25 mouse cellular contexts compared by ENCODE assay signal in genomic region chr16:58700816-58701424, GRCm38 (mm10). TPM values are rescaled to one million over a fixed set of nuclear protein-coding genes. Genes with fewer than 3 reads are reported as not detected.
DNase-seq lines count a peak whose midpoint lies in the region; ATAC-seq and TF ChIP-seq lines count a peak whose summit lies in the region.
"Had no signal": no experiment of that assay in that cellular context is flagged by ENCODE, and none has a peak within 500 bp of the region (broad histone marks: within the 10 kb centered on the region; RNA-seq: fewer than 3 reads in every experiment).

No protein-coding gene starts in this region.

- H3K9ac ChIP-seq in heart, embryonic 11.5 days (ENCODE audit: low read depth, low read length) = no peak overlapping the region
- H3K9ac ChIP-seq in CH12.LX (ENCODE audit: insufficient read depth, low read depth) = peak overlapping the region; percentile 91
- H3K9ac ChIP-seq in hindbrain, embryonic 14.5 days = no peak overlapping the region

- WGBS in heart, embryonic 11.5 days (ENCODE audit: insufficient replicate concordance) = 73% methylated on average over 12 of the region's 12 CpGs
- WGBS in hindbrain, embryonic 14.5 days = 90% methylated on average over 12 of the region's 12 CpGs

- dilution Hi-C loops in CH12.LX (cut with MboI; ENCODE audit: extremely low pct_ligation_motif_present, extremely low pct_unique_long_range_greater_than_20kb, low sequenced_read_pairs) = no loop called here

- TF ChIP-seq POLR2A in CH12.LX (IDR thresholded peaks at IDR 0.05; ENCODE audit: low read depth, low read length) (peak; percentile 70), myocyte (IDR thresholded peaks at IDR 0.05; ENCODE audit: insufficient read length, low read depth) (no peak)

- H3K9me3 ChIP-seq in heart, embryonic 11.5 days (replicated peaks; ENCODE audit: control insufficient read depth, low read length) = no peaks in the 10 kb centered on the region
- H3K9me3 ChIP-seq in CH12.LX (replicated peaks; ENCODE audit: low read length) = no peaks in the 10 kb centered on the region
- H3K9me3 ChIP-seq in hindbrain, embryonic 14.5 days (ENCODE audit: control insufficient read depth, low read length) = no peaks in the 10 kb centered on the region
- H3K9me3 ChIP-seq: G1E had no signal

- no peak for TF ChIP-seq CTCF in CH12.LX (conservative IDR thresholded peaks at IDR 0.05 in 1 of 2, IDR thresholded peaks at IDR 0.05 in 1 of 2; ENCODE audit: low read depth in 2 of 2, low read length in 2 of 2)

- H3K4me3 ChIP-seq in heart, embryonic 11.5 days (ENCODE audit: low read depth, low read length) = no peak overlapping the region
- H3K4me3 ChIP-seq in CH12.LX (replicated peaks in 1 of 3; ENCODE audit: low read depth in 2 of 3, low read length in 2 of 3, poor library complexity in 1 of 3) = peak overlapping the region in 2 of 3 experiments; percentile 20 to 40
- H3K4me3 ChIP-seq in myocyte = no peak overlapping the region
- H3K4me3 ChIP-seq in hindbrain, embryonic 14.5 days (replicated peaks; ENCODE audit: low read length) = no peak overlapping the region

- TF ChIP-seq RAD21 in CH12.LX (IDR thresholded peaks at IDR 0.05; ENCODE audit: low read depth, low read length) = no peak

- no peaks in the 10 kb centered on the region; the same call in 1 of the 2 replicates for H3K79me2 ChIP-seq in CH12.LX (replicated peaks; ENCODE audit: control insufficient read depth, extremely low read depth, insufficient read depth, poor library complexity, severe bottlenecking)
- H3K79me2 ChIP-seq in myocyte (ENCODE audit: control insufficient read depth, insufficient read depth) = no peaks in the 10 kb centered on the region

- in situ Hi-C loops in CH12.LX (cut with MboI; ENCODE audit: low pct_ligation_motif_present, low pct_unique_long_range_greater_than_20kb, low sequenced_read_pairs) = loop anchor here (10.0 kb wide), 2 partner anchors 186 to 814 kb away; no protein-coding TSS in a partner anchor

- H3K27ac ChIP-seq in heart, embryonic 11.5 days (ENCODE audit: low read depth, low read length) = no peak overlapping the region
- peak overlapping the region; percentile 98 for H3K27ac ChIP-seq in CH12.LX (ENCODE audit: insufficient read depth, low read depth)
- no peak overlapping the region for H3K27ac ChIP-seq in hindbrain, embryonic 14.5 days

- 0 out of 2 replicates have a peak, but pooled peaks cover 12% of the 10 kb centered on the region for H3K4me1 ChIP-seq in heart, embryonic 11.5 days (ENCODE audit: control insufficient read depth, insufficient read depth, low read length)
- H3K4me1 ChIP-seq in CH12.LX (ENCODE audit: control insufficient read depth in 1 of 2, insufficient read depth in 2 of 2) = peaks cover 20 to 77% of the 10 kb centered on the region in 2 experiments
- no peaks in the 10 kb centered on the region for H3K4me1 ChIP-seq in hindbrain, embryonic 14.5 days (replicated peaks; ENCODE audit: control insufficient read depth, insufficient read depth, low read length)

- no peaks in the 10 kb centered on the region for H3K36me3 ChIP-seq in heart, embryonic 11.5 days (ENCODE audit: control insufficient read depth, insufficient read depth, low read length)
- no peaks in the 10 kb centered on the region for H3K36me3 ChIP-seq in CH12.LX (replicated peaks in 1 of 2; ENCODE audit: control insufficient read depth in 1 of 2, insufficient read depth in 1 of 2, low read length in 1 of 2)
- no peaks in the 10 kb centered on the region for H3K36me3 ChIP-seq in myocyte (ENCODE audit: control insufficient read depth, insufficient read depth)
- no peaks in the 10 kb centered on the region for H3K36me3 ChIP-seq in hindbrain, embryonic 14.5 days (replicated peaks; ENCODE audit: control insufficient read depth, insufficient read depth)
- H3K36me3 ChIP-seq: G1E had no signal

- no peak for TF ChIP-seq EP300 in CH12.LX (IDR thresholded peaks at IDR 0.05; ENCODE audit: low read length)

- no peak for ATAC-seq in heart, embryonic 11.5 days (replicated peaks; ENCODE audit: insufficient number of reproducible peaks, low FRiP score, low TSS enrichment)
- ATAC-seq in hindbrain, embryonic 14.5 days (ENCODE audit: low FRiP score) = no peak
- ATAC-seq: Patski had no signal

- H3ac ChIP-seq in myocyte (ENCODE audit: control insufficient read depth, insufficient read length) = no peak overlapping the region

- no peak overlapping the region for H3K4me2 ChIP-seq in heart, embryonic 11.5 days
- peak overlapping the region; percentile 75 for H3K4me2 ChIP-seq in CH12.LX (ENCODE audit: insufficient read depth, low read depth, poor library complexity, severe bottlenecking)
- peak overlapping the region; percentile 67 for H3K4me2 ChIP-seq in myocyte (ENCODE audit: low read depth)
- H3K4me2 ChIP-seq in hindbrain, embryonic 14.5 days (replicated peaks) = no peak overlapping the region

- peak; percentile 53 for DNase-seq in heart, adult 11 months
- DNase-seq in CH12.LX (ENCODE audit: extremely low read depth) = no peak
- peak; percentile 33 for DNase-seq in induced T-regulatory cell, adult 2 months (ENCODE audit: low read depth)
- no peak for DNase-seq in hindbrain, embryonic 14.5 days (ENCODE audit: low spot score)
- DNase-seq in embryo, embryonic 10 days (ENCODE audit: low spot score) = no peak
- no peak for DNase-seq in spleen, postnatal 4 days (ENCODE audit: low spot score in 2 of 2)
- DNase-seq: adrenal gland, adult 8-10 months; adrenal gland, postnatal 14 days; adrenal gland, postnatal 25 days; B cell, adult 2 months; cerebellum, adult 11 months; cerebellum, adult 11-12 months; cerebellum, adult 18-20 months had no signal

- no peaks in the 10 kb centered on the region for H3K27me3 ChIP-seq in heart, embryonic 11.5 days (ENCODE audit: control insufficient read depth, insufficient read depth, low read length)
- H3K27me3 ChIP-seq in CH12.LX (replicated peaks) (peaks cover 1% of the 10 kb centered on the region), myocyte (ENCODE audit: control insufficient read depth, insufficient read depth, insufficient read length) (no peaks in the 10 kb centered on the region)
- no peaks in the 10 kb centered on the region for H3K27me3 ChIP-seq in hindbrain, embryonic 14.5 days (ENCODE audit: control insufficient read depth, insufficient read depth, low read length)
- H3K27me3 ChIP-seq: Patski had no signal

TF ChIP-seq in CH12.LX, 34 proteins besides CTCF, POLR2A, EP300 and RAD21 (continues in another document):
- TF ChIP-seq MEF2A (IDR thresholded peaks at IDR 0.05; ENCODE audit: borderline replicate concordance, low read depth, low read length) (no peak), TCF12 (IDR thresholded peaks at IDR 0.05; ENCODE audit: low read depth, low read length) (peak; percentile 82), UBTF (IDR thresholded peaks at IDR 0.05; ENCODE audit: low read depth, low read length) (0 out of 2 replicates have a peak, but pooled peaks have one; percentile 69), ETS1 (conservative IDR thresholded peaks at IDR 0.05; ENCODE audit: low read depth, low read length) (no peak), ZNF384 (IDR thresholded peaks at IDR 0.05; ENCODE audit: low read depth, low read length) (no peak), NRF1 (IDR thresholded peaks at IDR 0.05; ENCODE audit: low read depth, low read length) (no peak), MAX (IDR thresholded peaks at IDR 0.05; ENCODE audit: low read length) (peak; percentile 65), USF2 (conservative IDR thresholded peaks at IDR 0.05; ENCODE audit: low read depth, low read length) (no peak), RCOR1 (conservative IDR thresholded peaks at IDR 0.05; ENCODE audit: low read depth, low read length) (no peak), JUND (conservative IDR thresholded peaks at IDR 0.05; ENCODE audit: low read depth, low read length) (no peak), MYC (IDR thresholded peaks at IDR 0.05; ENCODE audit: low read depth, low read length) (peak; percentile 14)

TF ChIP-seq in myocyte, 11 proteins besides CTCF, POLR2A, EP300 and RAD21:
- TF ChIP-seq TCF12 (IDR thresholded peaks at IDR 0.05; ENCODE audit: insufficient read depth, poor library complexity, severe bottlenecking) = no peak
- TF ChIP-seq MAX (IDR thresholded peaks at IDR 0.05; ENCODE audit: low read depth) = no peak
- TF ChIP-seq USF1 (IDR thresholded peaks at IDR 0.05; ENCODE audit: low read depth) = no peak
- no peak for TF ChIP-seq POLR2AphosphoS2 (IDR thresholded peaks at IDR 0.05; ENCODE audit: insufficient read length, low read depth)
- TF ChIP-seq TCF3 (IDR thresholded peaks at IDR 0.05; ENCODE audit: insufficient read length, low read depth) = no peak
- no peak for TF ChIP-seq MYOG (IDR thresholded peaks at IDR 0.05; ENCODE audit: control insufficient read depth in 1 of 3, insufficient read depth in 1 of 3, insufficient read length in 2 of 3, low read depth in 2 of 3)
- TF ChIP-seq E2F4 (IDR thresholded peaks at IDR 0.05; ENCODE audit: insufficient read depth) = no peak
- TF ChIP-seq SRF (IDR thresholded peaks at IDR 0.05; ENCODE audit: control insufficient read depth, insufficient read length, low read depth) = no peak
- no peak for TF ChIP-seq CEBPB (IDR thresholded peaks at IDR 0.05; ENCODE audit: insufficient read depth, poor library complexity, severe bottlenecking)
- TF ChIP-seq MYOD1 (IDR thresholded peaks at IDR 0.05; ENCODE audit: control insufficient read depth in 1 of 3, insufficient read length in 2 of 3, low read depth in 2 of 3) = no peak
- TF ChIP-seq REST (IDR thresholded peaks at IDR 0.05; ENCODE audit: insufficient read depth, insufficient read length) = no peak

RNA-seq across cellular contexts. Expression of gene Gpr15, which starts 17.9 kb away (rescaled TPM):
- not detected in 2 replicates for polyA plus RNA-seq in heart, embryonic 11.5 days (2014; fragmentation: Nextera tagmentation; extraction: Ambion mirVana)
- total RNA-seq in CH12.LX (2012; rRNA removed) = 13.8 and 14.5 TPM in 2 replicates
- 8.3 and 8.7 TPM in 2 replicates for total RNA-seq in CH12.LX (2014; rRNA removed)
- polyA plus RNA-seq in CH12.LX (2012; ENCODE audit: insufficient read length, low read depth) = 3.9 and 4.7 TPM in 2 replicates
- polyA plus RNA-seq in myocyte (2012; fragmentation: generic; extraction: Trizol) = not detected
- not detected in 2 replicates for polyA plus RNA-seq in hindbrain, embryonic 14.5 days (2014; fragmentation: Nextera tagmentation; extraction: Ambion mirVana)
- total RNA-seq: adrenal gland, adult 18-20 months; adrenal gland, adult 2 months; adrenal gland, adult 8-10 months; adrenal gland, postnatal 10 days; adrenal gland, postnatal 14 days; adrenal gland, postnatal 25 days; adrenal gland, postnatal 36 days; adrenal gland, postnatal 4 days; ES-E14; MEL had no signal
- polyA plus RNA-seq: adrenal gland, adult 2 months; C2C12; G1E; Patski had no signal

RNA-seq across cellular contexts. Expression of gene Cldnd1, which starts 26.8 kb away (rescaled TPM):
- polyA plus RNA-seq in heart, embryonic 11.5 days (2014; fragmentation: Nextera tagmentation; extraction: Ambion mirVana) = 113 and 122 TPM in 2 replicates
- total RNA-seq in CH12.LX (2012; rRNA removed) (59.9 and 63.8 TPM in 2 replicates), CH12.LX (2014; rRNA removed) (78.0 and 78.7 TPM in 2 replicates)
- polyA plus RNA-seq in CH12.LX (2012; ENCODE audit: insufficient read length, low read depth) (65.6 and 80.6 TPM in 2 replicates), myocyte (2012; fragmentation: generic; extraction: Trizol) (68.1 TPM)
- polyA plus RNA-seq in hindbrain, embryonic 14.5 days (2014; fragmentation: Nextera tagmentation; extraction: Ambion mirVana) = 152 and 174 TPM in 2 replicates

RNA-seq across cellular contexts. Expression of gene Cpox, which starts 30.8 kb away (rescaled TPM):
- polyA plus RNA-seq in heart, embryonic 11.5 days (2014; fragmentation: Nextera tagmentation; extraction: Ambion mirVana) = 45.7 and 67.7 TPM in 2 replicates
- 77.2 and 91.4 TPM in 2 replicates for total RNA-seq in CH12.LX (2012; rRNA removed)
- total RNA-seq in CH12.LX (2014; rRNA removed) = 70.3 and 74.5 TPM in 2 replicates
- 72.3 and 75.6 TPM in 2 replicates for polyA plus RNA-seq in CH12.LX (2012; ENCODE audit: insufficient read length, low read depth)
- 20.0 TPM for polyA plus RNA-seq in myocyte (2012; fragmentation: generic; extraction: Trizol)
- polyA plus RNA-seq in hindbrain, embryonic 14.5 days (2014; fragmentation: Nextera tagmentation; extraction: Ambion mirVana) = 12.4 and 17.5 TPM in 2 replicates

Comparison
In these comparisons a context has a peak if more than half of its experiments do, and no peak if none do; other contexts are left out.
1. DNase-seq: peak in heart, adult 11 months (single experiment) and induced T-regulatory cell, adult 2 months (single experiment); none in CH12.LX (single experiment), hindbrain, embryonic 14.5 days (single experiment), embryo, embryonic 10 days (single experiment) and spleen, postnatal 4 days (0 of 2).
2. H3K4me2 ChIP-seq: peak in CH12.LX (single experiment) and myocyte (single experiment); none in heart, embryonic 11.5 days (single experiment) and hindbrain, embryonic 14.5 days (single experiment).
3. H3K4me3 ChIP-seq: peak in CH12.LX (2 of 3); none in heart, embryonic 11.5 days (single experiment), myocyte (single experiment) and hindbrain, embryonic 14.5 days (single experiment).